Mouse (Mus musculus) Muller cell, postnatal 12 days (primary cell): ENCODE results near the gene Hs2st1.

ENCODE experiments used
- DNase-seq: peaks from one replicate; pipeline ENCODE4 v3.0.0-alpha.2; 2015; ENCODE audit errors: inconsistent ontology term

Gene Hs2st1

DNA sequence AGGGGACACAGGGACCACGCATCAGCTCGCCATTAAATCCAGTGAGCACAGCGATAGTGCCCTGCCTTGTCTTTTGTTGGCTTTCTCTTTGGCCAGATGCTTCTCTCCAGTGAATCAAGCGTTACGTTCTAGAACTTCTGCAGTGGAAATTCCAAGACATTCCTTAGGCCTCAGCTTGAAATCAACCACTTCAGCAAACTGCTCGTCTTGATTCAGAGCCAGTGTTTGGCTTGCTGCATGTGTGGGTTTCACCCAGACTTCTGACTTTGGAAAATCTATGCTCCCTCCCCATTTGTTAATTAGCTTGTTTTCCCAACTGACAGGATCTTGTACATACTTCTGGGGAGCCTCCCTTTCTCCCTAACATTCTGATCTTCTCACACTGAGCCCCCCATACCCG, 16.8 kb upstream of the Hs2st1 start:
- DNase-seq: peak; percentile 40

DNA sequence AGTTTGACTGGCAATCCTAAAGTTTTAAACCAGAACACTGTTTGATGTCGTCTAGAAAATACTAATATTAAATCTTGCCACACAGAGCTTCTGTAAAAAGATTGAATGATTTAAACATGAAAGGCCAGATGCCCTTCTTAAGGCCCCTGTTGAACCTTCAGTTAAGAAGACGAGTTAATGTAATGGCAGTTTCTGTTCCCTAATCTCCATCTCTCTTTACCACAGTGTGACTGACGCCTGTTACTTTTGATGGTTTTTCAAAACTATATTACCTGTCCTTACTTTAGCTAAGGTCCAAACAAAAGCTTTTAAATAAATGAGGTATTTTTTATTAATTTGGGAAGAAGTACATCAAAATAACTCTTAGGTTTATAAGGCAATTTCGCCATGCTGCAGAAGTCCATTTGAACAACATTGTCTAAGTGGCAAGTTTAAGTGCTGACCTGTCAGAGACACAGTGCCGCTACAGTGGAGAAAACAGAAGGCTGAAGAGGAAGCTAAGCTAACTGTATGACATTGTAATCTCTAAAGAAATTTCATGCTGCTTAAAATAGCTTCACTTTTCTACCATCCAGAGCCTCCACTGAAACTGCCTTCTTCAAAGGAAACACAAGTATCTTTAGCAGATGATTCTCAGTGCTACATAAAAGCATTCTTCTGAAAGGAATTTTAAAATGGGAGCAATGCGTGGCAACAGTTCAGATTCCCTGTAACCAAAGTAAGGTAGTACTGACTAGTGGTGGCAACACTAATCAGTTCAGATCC, 15.0 kb upstream of the Hs2st1 start:
- peak; percentile 44 for DNase-seq

- DNase-seq: no peak
Observed at GRCm38 (mm10) chr3:144583789-144584188, 13.8 kb upstream of the Hs2st1 start.

DNA sequence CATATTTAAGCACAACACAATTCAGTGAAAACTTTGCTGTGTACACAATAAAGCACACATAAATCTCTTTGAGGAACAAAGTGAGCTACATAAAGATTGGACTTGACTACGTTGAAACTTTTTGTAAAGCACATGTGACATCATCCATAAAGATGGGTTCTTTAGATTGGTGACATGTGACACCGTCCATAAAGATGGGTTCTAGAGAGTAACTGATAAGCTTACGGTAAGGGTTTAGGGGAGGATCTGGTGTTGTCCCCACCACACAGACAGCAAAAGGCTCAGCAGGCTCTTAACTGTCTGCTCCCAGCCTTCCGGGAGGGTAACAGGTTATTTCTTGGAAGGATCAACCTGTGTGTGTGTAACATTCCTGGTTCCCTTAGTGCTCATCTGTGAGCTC, 12.3 kb upstream of the Hs2st1 start:
- DNase-seq: no peak

- no peak for DNase-seq
Observed at GRCm38 (mm10) chr3:144581842-144582241, 11.9 kb upstream of the Hs2st1 start.

DNA sequence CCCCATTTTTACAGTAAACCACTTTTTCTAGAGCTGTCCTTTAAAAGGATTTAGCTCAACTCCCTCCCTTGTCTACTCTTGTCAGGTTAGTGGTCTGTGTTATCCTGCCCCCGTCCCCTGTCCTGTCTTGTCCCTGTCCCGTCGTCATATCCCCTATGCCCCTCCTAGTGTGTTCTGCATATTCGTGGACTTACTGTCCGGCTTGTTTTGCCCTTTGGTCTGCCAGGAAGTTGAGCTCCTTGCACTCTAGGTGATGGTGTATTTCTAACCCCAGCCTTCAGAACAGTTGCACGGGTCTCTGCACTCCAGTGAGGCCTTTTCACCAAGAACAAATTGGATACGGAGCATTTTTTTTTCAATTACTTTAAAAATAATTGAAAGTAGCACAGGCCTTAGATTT, 10.3 kb upstream of the Hs2st1 start:
- no peak for DNase-seq

DNA sequence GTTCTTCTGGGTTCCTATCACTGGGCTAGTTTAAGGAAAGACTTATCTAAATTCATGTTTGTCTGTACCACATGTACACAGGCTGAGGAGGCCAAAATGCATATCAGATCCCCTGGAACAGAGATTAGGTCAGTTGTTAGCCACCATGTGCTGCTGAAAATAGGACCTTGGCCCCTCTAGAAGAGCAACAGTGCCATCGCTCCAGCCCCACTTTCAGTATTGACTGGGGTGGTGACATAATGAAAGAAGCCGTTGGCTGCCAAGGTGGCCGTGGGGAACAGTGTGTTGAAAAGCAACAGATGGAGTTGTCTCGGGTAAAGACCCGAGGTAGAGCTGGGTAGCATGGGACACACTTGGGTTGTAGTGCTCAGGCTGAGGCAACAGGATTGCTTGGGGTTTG, 9.8 kb upstream of the Hs2st1 start:
- no peak for DNase-seq

- DNase-seq: no peak
Observed at GRCm38 (mm10) chr3:144578921-144579320, 8.9 kb upstream of the Hs2st1 start.

DNA sequence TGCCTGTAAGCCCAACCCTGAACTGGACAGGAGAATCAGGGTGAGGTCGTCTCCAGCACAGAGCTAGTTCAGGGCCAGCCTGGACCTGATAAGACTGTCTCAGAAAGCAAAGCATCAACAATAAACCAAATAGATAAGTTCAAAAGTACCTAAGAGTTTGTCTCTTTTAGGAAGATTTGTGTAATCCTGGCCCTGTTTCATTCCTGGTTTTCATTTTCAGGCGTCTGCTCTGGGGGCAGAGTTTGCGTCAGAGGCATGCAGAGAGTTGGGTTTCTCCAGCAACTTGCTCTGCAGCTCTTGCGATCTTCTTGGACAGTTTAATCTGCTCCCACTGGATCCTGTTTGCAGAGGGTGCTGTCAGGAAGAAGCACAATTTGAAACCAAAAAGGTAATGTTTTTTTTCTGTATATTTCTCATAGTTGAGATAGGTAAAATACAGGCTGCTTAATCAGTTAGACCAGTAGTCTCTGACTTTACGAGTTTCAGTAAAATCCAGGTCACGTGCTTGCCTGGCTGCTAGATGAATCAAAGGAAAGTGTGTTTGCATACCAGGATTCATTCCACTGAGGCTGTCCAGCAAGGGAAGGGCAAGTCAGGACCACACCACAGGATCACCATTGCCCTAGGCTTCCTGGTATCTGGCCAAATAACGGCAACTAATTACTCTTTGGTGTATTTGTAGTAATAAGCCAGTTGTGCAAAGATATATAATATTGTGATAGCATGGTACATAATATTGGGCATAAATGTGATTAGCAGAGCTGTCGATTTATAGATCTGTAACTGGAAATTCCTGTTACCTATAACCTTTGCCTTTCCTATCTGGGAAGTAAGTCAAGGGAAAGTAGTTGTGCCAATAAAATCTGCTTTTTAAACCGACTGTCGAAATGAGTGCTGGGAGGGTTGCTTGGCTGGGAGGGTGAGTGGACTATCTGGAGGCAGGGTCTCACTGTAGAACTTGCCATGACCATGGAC, 7.7 kb upstream of the Hs2st1 start:
- peak; percentile 71 for DNase-seq

DNA sequence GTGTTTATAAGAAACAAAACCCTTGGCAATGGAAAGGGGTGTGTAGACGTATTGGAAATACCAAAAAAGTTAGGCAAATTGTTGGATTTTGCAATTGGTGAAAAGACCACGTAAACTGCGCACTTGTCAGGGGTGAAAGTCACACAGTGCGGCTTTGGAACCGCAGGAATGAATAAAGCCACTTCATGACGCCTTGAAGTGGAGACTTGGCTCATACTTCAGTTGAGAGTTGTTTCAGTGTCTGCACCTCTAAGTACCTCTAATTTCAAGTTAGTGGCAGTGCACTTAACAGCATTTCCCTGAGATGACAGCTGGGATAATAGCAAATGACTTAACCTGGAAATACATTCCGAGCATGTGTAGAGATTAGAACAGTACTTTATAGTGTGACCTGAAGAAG, 4.3 kb upstream of the Hs2st1 start:
- DNase-seq: no peak

GRCm38 (mm10) chr3:144570816-144571487, 971 bp upstream of the Hs2st1 start:
- no peak for DNase-seq

DNA sequence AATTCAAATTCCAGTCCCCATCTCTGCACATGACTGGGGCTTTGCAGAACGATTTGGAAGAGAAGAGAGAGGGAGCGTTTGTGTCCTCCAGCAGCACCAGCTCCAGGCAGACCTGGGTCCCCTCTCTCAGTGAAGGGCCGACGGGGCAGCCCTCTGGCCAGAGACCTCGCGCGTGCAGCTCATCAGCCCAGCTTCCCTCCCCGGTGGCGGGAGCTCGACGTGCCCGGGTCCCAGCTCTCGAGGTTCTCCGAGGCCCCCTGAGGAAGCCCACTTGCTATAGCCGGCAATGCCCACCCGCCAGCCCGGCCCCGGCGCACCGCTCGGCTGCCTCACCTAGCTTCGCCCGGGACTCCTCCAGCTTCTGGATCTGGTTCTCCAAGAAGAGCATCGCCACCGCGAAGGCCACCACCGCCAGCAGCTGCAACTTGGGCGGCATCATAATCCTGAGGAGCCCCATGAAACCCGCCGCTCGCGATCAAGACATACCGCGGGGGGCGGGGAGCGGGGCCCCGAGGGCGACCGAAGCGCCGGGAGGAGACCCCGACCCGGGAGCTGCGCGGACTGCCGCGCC, 495 bp downstream of the Hs2st1 start:
- peak; percentile 67 for DNase-seq

DNA sequence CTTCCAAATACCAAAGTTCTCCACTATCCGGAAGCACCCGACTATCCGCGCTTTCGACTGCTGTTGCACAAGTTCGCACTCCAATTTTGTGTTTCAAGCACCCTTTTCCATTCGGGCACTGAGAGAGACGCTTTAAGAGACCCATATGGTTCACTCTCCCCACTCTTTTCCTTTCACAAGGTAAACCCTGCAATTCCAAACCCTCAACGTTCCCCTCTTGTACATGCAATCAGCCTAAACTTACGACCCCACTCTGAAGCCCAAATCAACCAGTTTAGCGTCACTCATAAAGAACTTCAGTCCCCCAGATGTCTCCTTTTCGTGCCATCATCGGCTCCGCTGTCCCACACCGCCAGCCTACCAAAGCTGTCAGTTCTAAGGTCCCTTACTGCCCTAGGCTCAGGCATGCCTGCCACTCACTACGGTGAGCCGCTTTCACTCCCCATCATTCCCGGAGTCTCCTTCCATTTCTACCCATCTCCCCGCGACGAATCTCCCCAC, 1.1 kb downstream of the Hs2st1 start:
- DNase-seq: no peak

GRCm38 (mm10) chr3:144565212-144565611, 4.8 kb downstream of the Hs2st1 start:
- no peak for DNase-seq

DNA sequence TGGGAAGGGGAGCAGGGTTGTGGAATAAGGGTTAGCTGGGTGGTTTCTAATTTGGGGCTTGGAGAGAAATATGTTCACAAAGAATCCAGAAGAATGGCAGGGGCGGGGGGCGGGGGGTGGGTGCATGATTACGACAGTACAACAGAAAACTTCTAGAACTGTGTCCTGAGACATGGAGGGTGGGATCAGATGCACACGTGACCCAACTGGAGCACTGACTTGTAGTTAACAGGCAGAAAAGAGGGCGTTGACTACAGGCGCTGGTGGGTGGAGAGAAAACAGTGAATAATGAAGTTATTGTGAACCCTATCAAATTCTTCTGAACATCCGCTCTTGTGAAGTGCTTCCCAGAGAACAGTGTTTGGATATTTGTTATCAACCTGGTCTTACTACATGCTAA, 6.1 kb downstream of the Hs2st1 start:
- DNase-seq: no peak

GRCm38 (mm10) chr3:144561511-144562250, 8.3 kb downstream of the Hs2st1 start:
- no peak for DNase-seq

DNA sequence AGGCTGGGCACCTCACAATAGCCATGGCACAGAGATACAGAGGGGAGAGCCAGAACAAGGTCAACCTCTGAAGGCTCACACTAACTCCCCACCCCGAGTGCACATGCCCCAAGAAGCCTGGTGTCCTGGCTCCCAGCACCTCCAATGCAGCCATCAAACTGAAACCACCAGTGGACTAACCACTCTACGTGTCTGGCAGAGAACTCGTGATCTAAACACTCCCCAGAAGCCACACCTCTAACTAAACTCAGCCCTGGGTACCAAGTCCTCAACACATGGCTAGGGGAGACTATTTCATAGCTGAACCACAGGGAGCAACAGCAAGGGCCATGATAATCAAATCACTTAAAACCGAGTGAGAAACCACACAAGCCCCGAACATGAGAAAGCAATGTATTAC, 11.7 kb downstream of the Hs2st1 start:
- no peak for DNase-seq

DNA sequence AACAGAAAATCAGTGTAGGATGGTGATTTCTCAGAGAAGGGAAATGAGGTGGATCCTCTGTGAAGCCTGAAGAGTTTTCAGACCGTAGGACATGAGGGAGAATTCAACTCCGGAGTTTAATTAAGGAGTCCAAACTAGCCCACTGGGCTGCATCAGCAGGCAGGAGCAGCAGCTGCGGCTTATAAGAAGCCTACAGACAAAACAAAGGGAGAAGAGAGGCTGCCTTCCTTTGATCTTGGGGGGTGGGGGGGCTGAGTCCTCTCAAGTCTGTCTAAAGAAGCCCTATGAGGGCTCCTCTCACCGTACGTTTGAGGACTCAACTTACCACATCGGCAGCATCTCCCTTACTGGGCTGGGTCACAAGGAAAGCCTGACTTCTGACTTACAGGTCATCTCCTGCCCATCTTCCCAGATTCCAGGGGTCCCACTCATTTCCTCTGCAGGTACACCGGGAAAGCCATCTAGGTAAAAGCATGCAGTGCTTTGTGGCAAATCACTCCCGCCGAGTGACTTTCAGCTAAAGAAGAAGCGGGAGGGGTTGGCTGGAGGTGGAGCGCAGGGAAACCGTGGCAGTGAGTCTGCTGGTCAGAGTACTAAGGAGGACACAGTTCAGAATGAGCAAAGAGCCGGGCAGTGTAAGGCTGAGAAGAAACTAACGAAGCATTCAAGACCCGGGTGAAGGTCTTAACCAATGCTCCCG, 13.2 kb downstream of the Hs2st1 start:
- DNase-seq: no peak

DNA sequence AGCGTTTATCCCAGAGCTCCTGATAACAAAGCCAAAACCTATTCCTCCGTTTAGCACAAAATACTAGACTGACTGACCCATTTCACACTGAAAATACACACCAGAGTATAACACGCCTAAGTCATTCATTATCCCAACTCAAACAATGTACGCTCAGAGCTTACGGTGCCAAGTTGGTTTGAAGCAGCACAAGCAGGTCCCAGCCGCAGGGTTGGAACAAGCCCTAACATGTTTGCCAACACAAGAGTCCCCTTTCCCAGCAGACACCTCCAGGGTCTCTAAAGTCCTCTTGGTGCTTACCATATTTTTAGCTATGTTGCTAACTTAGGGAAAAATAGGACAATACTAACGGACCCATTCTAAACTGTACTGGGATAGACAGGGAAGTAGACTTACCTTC, 14.8 kb downstream of the Hs2st1 start:
- DNase-seq: no peak

DNA sequence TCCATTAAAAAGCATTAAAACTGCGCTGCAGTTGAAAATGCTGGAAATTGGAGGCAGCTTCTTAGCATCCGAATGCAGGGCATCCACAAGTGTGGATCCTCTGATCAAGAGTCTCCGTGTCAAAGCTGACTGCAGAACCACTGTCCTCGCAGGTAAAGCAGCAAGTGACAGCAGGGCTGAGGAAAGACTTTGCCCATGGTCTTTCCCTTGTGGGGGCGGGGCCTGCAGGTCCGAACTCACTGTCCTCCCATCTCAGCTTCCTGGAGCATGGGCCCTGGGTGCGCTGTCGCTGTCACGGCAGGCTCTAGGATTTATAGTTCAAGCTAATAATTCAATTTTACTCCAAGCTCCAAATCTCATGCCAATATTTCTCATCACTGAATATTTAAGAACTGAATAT, 15.5 kb downstream of the Hs2st1 start:
- no peak for DNase-seq
